Mouse (Mus musculus): ENCODE results near the gene Gm20388.

- TF ChIP-seq CTCF (IDR thresholded peaks at IDR 0.05; ENCODE audit: extremely low read depth, insufficient read depth, low read length), result no peak
- TF ChIP-seq POLR2A (IDR thresholded peaks at IDR 0.05; ENCODE audit: extremely low read depth, insufficient read depth, low read length), result no peak
Measured at GRCm38 (mm10) chr8:124146286-124146685, 4235.6 kb downstream of the Gm20388 start.

Measured in cortical plate, adult 2 months (tissue).